Mouse (Mus musculus): ENCODE measurements around the gene Gm28048.

DNA sequence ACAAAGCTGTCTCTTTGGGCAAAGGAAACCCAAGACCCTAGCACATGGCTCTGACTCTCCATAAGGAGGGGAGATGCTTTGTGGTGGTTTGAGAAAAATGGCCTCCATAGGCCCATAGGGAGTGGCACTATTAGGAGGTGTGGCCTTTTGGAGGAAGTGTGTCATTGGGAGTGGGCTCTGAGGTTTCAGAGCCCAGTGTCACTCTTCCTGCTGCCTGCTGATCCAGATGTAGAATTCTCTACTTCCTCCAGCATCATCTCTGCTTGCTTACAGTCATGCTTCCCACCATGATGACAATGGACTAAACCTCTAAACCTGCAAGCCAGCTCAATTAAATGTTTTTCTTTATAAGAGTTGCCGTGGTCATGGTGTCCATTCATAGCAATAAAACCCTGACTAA is 187.2 kb downstream of the Gm28048 start:
- TF ChIP-seq POLR2A (IDR thresholded peaks at IDR 0.05; ENCODE audit: borderline replicate concordance, low read depth, low read length) = no peak
- TF ChIP-seq CTCF (IDR thresholded peaks at IDR 0.05; ENCODE audit: low read depth, low read length) = no peak
